Mouse (Mus musculus) CH12.LX (cell line): Measurements from ENCODE around the gene Cdc14b.

ENCODE experiments used
- MAX ChIP-seq: IDR thresholded peaks from 2 replicates; pipeline ENCODE4 v1.6.1; 2011; ENCODE audit warnings: low read length, improper control_type of control experiment
- NRF1 ChIP-seq: IDR thresholded peaks from 2 replicates; pipeline ENCODE4 v1.6.1; 2014; ENCODE audit warnings: low read depth, mild to moderate bottlenecking, inconsistent platforms, low read length, improper control_type of control experiment, moderate library complexity
- SMC3 ChIP-seq: IDR thresholded peaks from 2 replicates; pipeline ENCODE4 v1.6.1; 2011; ENCODE audit warnings: low read depth, low read length, improper control_type of control experiment
- TCF12 ChIP-seq: IDR thresholded peaks from 2 replicates; pipeline ENCODE4 v1.6.1; 2014; ENCODE audit warnings: low read depth, mild to moderate bottlenecking, inconsistent platforms, low read length, improper control_type of control experiment
- USF1 ChIP-seq: IDR thresholded peaks from 2 replicates; pipeline ENCODE4 v1.6.1; 2014; ENCODE audit warnings: low read depth, mild to moderate bottlenecking, inconsistent platforms, low read length, improper control_type of control experiment
- ZKSCAN1 ChIP-seq: IDR thresholded peaks from 2 replicates; pipeline ENCODE4 v1.6.1; 2012; ENCODE audit warnings: low read depth, inconsistent platforms, low read length, improper control_type of control experiment, borderline replicate concordance

GRCm38 (mm10) chr13:64204726-64205125 is 70.4 kb downstream of the Cdc14b start:
- TF ChIP-seq USF1: no peak
- TF ChIP-seq MAX: no peak
- no peak for TF ChIP-seq TCF12
- TF ChIP-seq SMC3: peak; percentile 67
- TF ChIP-seq NRF1: no peak
- no peak for TF ChIP-seq ZKSCAN1
